Mouse (Mus musculus): ENCODE measurements at regions not wholly inside any gene's neighbourhood (a gene's known extent, or its start where the extent isn't known, plus 50 kb on each side); places are given as distances from the start of the nearest gene placed in this dataset.

DNA sequence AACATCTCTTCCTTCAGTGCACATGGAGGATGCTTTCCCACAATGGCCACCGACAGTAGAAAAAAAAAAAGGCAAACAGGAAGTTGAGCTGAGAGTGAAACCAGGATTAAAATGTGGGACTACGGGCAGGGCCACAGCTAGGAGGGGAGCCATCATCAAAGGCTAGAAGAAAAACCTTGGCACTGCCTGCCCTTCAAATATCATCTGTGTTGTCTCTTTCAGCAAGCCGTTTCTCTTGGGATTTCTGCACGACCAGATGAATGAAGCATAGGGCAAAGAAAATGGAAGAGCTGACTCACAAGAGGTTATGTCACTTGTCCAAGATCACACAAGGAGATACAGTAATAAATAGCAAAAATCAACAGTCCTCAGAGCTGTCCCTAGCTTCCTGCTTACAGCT lies 161.1 kb upstream of the Fn1 start:
- no peaks in the 10 kb centered on the region for H3K36me3 ChIP-seq
- whole genome bisulfite sequencing, result 75% methylated on average over 4 of the region's 4 CpGs
- H3K4me1 ChIP-seq, result peaks cover 4% of the 10 kb centered on the region; the same call in 1 of the 2 replicates
- H3K4me3 ChIP-seq, result no peak overlapping the region
- ATAC-seq (ENCODE audit: insufficient number of reproducible peaks, insufficient read depth, low FRiP score, low TSS enrichment), result no peak
- no peaks in the 10 kb centered on the region for H3K9me3 ChIP-seq
- H3K27ac ChIP-seq, result no peak overlapping the region
- H3K9ac ChIP-seq, result no peak overlapping the region
- no peaks in the 10 kb centered on the region for H3K27me3 ChIP-seq
- H3K4me2 ChIP-seq (replicated peaks), result no peak overlapping the region

DNA sequence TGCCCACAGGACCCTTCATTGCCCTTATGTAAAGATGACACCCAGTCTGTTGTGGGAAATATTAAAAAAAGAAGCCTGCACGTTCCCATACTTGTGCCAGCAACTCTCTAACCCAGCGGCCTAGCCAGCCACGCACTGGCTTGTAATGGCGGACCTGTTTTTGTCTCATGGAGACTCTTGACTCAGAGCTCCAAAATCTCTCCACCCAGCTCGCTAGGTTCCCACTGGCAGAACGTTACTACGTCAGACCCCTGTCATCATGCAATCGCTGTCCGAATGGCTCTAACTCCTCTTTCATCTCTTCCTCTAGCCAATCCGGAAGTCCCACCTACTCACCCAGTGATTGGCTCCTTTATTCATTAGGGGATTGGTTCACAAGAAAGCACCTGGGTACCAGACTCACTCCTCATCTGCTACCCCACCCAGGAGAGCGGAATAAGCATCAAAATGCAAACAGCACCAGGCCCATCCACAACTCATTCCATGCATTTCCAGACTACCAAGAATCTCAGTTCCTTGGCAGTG lies 159.2 kb upstream of the Fn1 start:
- ATAC-seq (ENCODE audit: insufficient number of reproducible peaks, insufficient read depth, low FRiP score, low TSS enrichment), result no peak
- H3K9me3 ChIP-seq, result no peaks in the 10 kb centered on the region
- H3K27me3 ChIP-seq, result no peaks in the 10 kb centered on the region
- WGBS, result 93% methylated on average over 11 of the region's 11 CpGs
- no peak overlapping the region for H3K27ac ChIP-seq
- peaks cover 4% of the 10 kb centered on the region; the same call in 1 of the 2 replicates for H3K4me1 ChIP-seq
- H3K9ac ChIP-seq, result no peak overlapping the region
- H3K4me2 ChIP-seq (replicated peaks), result no peak overlapping the region
- H3K4me3 ChIP-seq, result no peak overlapping the region
- H3K36me3 ChIP-seq, result no peaks in the 10 kb centered on the region

DNA sequence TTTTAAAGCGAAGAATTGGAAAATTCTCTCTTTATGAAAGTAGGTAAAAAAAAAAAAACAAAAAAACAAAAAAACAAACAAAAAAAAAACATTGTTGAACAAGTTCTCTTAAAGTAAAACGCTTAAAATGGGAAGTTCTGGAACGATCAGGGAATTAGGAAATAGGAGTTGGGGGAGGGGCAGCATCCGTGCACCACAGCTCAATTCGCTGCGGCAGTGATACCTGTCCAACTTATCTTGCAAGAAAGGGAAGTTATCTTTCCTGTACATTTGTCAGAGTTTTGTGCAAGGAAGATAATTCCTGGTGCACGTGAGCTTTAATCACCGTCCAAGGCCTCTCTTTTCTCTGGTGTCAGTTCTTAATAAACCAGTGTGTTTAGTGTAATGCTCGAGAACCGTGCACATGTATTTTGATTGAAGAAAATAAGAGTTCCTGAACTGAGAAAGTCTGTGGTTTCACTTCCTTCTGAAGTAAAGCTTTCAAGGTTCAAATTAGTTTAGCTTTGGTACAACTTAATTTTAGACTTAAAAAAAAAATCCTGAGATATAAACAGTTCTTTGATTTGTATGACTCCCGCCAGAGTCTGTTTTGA lies 158.3 kb upstream of the Fn1 start:
- no peak overlapping the region for H3K27ac ChIP-seq
- no peak overlapping the region for H3K9ac ChIP-seq
- H3K4me1 ChIP-seq, result peaks cover 5% of the 10 kb centered on the region; the same call in 1 of the 2 replicates
- WGBS, result 81% methylated on average over 11 of the region's 11 CpGs
- no peak for ATAC-seq (ENCODE audit: insufficient number of reproducible peaks, insufficient read depth, low FRiP score, low TSS enrichment)
- H3K9me3 ChIP-seq, result no peaks in the 10 kb centered on the region
- no peak overlapping the region for H3K4me3 ChIP-seq
- H3K4me2 ChIP-seq (replicated peaks), result no peak overlapping the region
- H3K36me3 ChIP-seq, result no peaks in the 10 kb centered on the region
- no peaks in the 10 kb centered on the region for H3K27me3 ChIP-seq

- ATAC-seq (ENCODE audit: insufficient number of reproducible peaks, insufficient read depth, low FRiP score, low TSS enrichment), result no peak
- Histone ChIP-seq H3K27me3 (no peaks in the 10 kb centered on the region), H3K9me3 (no peaks in the 10 kb centered on the region), H3K4me2 (replicated peaks) (no peak overlapping the region), H3K4me3 (no peak overlapping the region), H3K27ac (no peak overlapping the region), H3K4me1 (peaks cover 4% of the 10 kb centered on the region; the same call in 1 of the 2 replicates), H3K36me3 (no peaks in the 10 kb centered on the region), H3K9ac (no peak overlapping the region)
- whole genome bisulfite sequencing, result 78% methylated on average over 1 of the region's 1 CpGs
These were observed 155.0 kb upstream of the Fn1 start for GRCm38 (mm10) chr1:71808005-71808404.

GRCm38 (mm10) chr1:71807586-71807985 lies 154.6 kb upstream of the Fn1 start:
- ATAC-seq (ENCODE audit: insufficient number of reproducible peaks, insufficient read depth, low FRiP score, low TSS enrichment), result no peak
- Histone ChIP-seq H3K36me3 (no peaks in the 10 kb centered on the region), H3K27me3 (no peaks in the 10 kb centered on the region), H3K9ac (no peak overlapping the region), H3K4me1 (peaks cover 4% of the 10 kb centered on the region; the same call in 1 of the 2 replicates), H3K9me3 (no peaks in the 10 kb centered on the region), H3K4me2 (replicated peaks) (no peak overlapping the region), H3K27ac (no peak overlapping the region), H3K4me3 (no peak overlapping the region)
- WGBS, result 34% methylated on average over 4 of the region's 4 CpGs

DNA sequence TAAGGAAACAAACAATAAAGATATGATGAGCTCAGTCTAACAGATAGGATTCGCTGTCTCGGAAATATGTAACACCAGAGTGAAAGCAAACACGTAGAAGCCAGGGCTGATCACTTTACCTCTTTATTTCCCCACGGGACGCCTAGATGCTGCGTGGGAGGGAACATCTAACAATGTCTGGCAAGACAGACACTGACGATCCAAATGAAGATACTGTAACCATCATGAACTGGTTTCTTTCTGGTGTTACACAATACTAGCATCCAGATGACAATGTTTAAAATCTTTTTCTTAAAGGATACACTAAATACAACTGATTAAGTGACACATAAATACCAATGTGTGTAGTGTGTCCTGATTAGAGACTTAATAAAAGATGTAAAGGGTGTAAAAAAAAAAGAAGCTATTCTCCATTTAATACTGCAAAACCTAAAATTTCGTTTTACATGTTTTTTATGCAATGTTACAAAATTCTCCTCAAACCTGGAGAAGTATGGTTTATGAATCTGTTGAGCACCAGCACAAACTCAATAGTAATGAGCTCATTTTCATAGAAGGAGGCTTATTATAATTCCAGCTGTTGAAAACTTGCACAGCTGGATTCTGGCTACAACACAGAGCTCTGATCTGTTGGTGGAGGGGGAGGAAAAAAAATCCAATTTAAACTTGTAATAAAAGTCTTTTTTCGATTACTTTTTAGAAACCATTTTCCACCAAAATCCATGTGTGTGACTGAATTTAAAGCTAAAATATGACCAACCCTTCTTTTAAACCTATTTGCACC lies 148.5 kb upstream of the Fn1 start:
- Histone ChIP-seq H3K36me3 (no peaks in the 10 kb centered on the region), H3K4me2 (replicated peaks) (no peak overlapping the region), H3K27ac (no peak overlapping the region), H3K9me3 (no peaks in the 10 kb centered on the region), H3K4me1 (0 out of 2 replicates have a peak, but pooled peaks cover 4% of the 10 kb centered on the region), H3K27me3 (no peaks in the 10 kb centered on the region), H3K4me3 (no peak overlapping the region), H3K9ac (no peak overlapping the region)
- WGBS, result 64% methylated on average over 9 of the region's 9 CpGs
- ATAC-seq (ENCODE audit: insufficient number of reproducible peaks, insufficient read depth, low FRiP score, low TSS enrichment), result no peak

DNA sequence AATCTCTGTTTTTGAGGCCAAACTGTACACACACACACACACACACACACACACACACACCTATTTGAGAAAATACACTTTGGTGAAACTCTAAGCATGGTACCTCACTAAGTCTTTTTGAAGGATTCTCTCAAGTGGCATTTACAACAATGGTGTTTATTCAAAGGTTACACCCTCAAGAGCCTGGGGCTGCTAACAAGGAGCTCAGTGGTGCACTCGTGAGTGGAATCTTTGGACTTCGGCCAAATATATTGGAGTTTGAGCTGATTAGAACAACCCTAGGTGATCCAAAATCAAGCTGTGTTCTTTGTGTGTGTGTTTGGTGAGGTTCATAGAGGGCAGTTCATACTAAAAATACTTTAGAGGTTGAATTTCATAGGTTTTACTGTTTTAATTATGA lies 147.6 kb upstream of the Fn1 start:
- Histone ChIP-seq H3K27ac (no peak overlapping the region), H3K27me3 (no peaks in the 10 kb centered on the region), H3K9me3 (no peaks in the 10 kb centered on the region), H3K4me2 (replicated peaks) (no peak overlapping the region), H3K36me3 (no peaks in the 10 kb centered on the region), H3K4me3 (no peak overlapping the region), H3K9ac (no peak overlapping the region), H3K4me1 (0 out of 2 replicates have a peak, but pooled peaks cover 4% of the 10 kb centered on the region)
- 43% methylated on average over 2 of the region's 2 CpGs for WGBS
- no peak for ATAC-seq (ENCODE audit: insufficient number of reproducible peaks, insufficient read depth, low FRiP score, low TSS enrichment)

GRCm38 (mm10) chr1:71798636-71799035 lies 145.6 kb upstream of the Fn1 start:
- no peak overlapping the region for H3K27ac ChIP-seq
- H3K27me3 ChIP-seq, result no peaks in the 10 kb centered on the region
- no peak for ATAC-seq (ENCODE audit: insufficient number of reproducible peaks, insufficient read depth, low FRiP score, low TSS enrichment)
- H3K4me2 ChIP-seq (replicated peaks), result no peak overlapping the region
- H3K9ac ChIP-seq, result no peak overlapping the region
- no peaks in the 10 kb centered on the region for H3K36me3 ChIP-seq
- WGBS, result 76% methylated on average over 9 of the region's 9 CpGs
- no peak overlapping the region for H3K4me3 ChIP-seq
- H3K9me3 ChIP-seq, result no peaks in the 10 kb centered on the region
- H3K4me1 ChIP-seq, result 0 out of 2 replicates have a peak, but pooled peaks cover 4% of the 10 kb centered on the region

DNA sequence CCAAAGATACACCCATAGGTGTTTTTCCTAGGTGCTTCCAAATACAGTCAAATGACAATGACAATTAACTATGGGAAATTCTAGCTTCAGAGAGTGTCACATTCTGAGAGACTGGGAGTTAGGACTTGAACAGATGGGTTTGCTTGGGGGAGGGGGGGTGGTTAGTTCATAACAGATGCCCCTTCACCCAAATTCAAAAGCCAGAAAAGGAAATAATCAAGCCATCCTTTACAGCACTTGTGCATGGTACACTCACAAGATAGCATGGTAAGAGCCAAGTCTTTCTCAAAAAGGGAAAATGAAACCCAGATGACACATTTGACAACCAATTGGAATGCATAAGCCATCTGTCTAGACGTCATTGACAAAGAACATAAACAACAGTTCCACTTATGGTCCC lies 135.4 kb upstream of the Fn1 start:
- Histone ChIP-seq H3K4me2 (replicated peaks) (no peak overlapping the region), H3K27ac (no peak overlapping the region), H3K9me3 (no peaks in the 10 kb centered on the region), H3K4me3 (no peak overlapping the region), H3K27me3 (no peaks in the 10 kb centered on the region), H3K36me3 (no peaks in the 10 kb centered on the region), H3K4me1 (0 out of 2 replicates have a peak, but pooled peaks cover 5% of the 10 kb centered on the region), H3K9ac (no peak overlapping the region)
- ATAC-seq (ENCODE audit: insufficient number of reproducible peaks, insufficient read depth, low FRiP score, low TSS enrichment), result no peak
- 26% methylated on average over 1 of the region's 1 CpGs for WGBS

- Histone ChIP-seq H3K27ac (no peak overlapping the region), H3K4me2 (replicated peaks) (no peak overlapping the region), H3K4me3 (no peak overlapping the region), H3K4me1 (0 out of 2 replicates have a peak, but pooled peaks cover 5% of the 10 kb centered on the region), H3K27me3 (no peaks in the 10 kb centered on the region), H3K9me3 (no peaks in the 10 kb centered on the region), H3K36me3 (no peaks in the 10 kb centered on the region), H3K9ac (no peak overlapping the region)
- no peak for ATAC-seq (ENCODE audit: insufficient number of reproducible peaks, insufficient read depth, low FRiP score, low TSS enrichment)
- WGBS, result 82% methylated on average over 2 of the region's 2 CpGs
These were observed 131.9 kb upstream of the Fn1 start for GRCm38 (mm10) chr1:71784880-71785279.

DNA sequence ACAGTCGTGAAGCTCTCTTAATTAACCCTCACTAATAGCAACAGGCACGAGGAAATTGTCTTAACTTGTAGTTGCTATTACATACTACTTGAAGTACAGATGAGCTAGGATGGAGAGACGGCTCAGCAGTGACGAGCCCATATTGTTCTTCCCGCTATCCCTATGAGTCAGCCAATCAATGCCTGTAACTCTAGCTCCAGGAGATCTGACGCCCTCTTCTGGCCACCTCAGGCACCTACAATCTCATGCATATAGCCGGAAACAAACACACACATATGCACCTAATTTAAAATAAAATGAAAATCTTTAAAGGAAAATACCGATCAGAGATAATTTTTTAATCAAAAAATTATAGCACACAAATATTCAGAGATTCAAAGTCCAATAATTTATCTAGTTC lies 125.3 kb upstream of the Fn1 start:
- H3K9me3 ChIP-seq, result no peaks in the 10 kb centered on the region
- H3K9ac ChIP-seq, result no peak overlapping the region
- no peaks in the 10 kb centered on the region for H3K27me3 ChIP-seq
- H3K4me2 ChIP-seq (replicated peaks), result no peak overlapping the region
- ATAC-seq (ENCODE audit: insufficient number of reproducible peaks, insufficient read depth, low FRiP score, low TSS enrichment), result no peak
- WGBS, result 88% methylated on average over 8 of the region's 8 CpGs
- H3K4me3 ChIP-seq, result no peak overlapping the region
- H3K4me1 ChIP-seq, result peaks cover 10% of the 10 kb centered on the region
- no peak overlapping the region for H3K27ac ChIP-seq
- H3K36me3 ChIP-seq, result no peaks in the 10 kb centered on the region
